Mouse (Mus musculus) limb, embryonic 12.5 days (tissue): ENCODE results near the gene Gart. TPM values are rescaled to one million over a fixed set of nuclear protein-coding genes. Genes with fewer than 3 reads are reported as not detected.

Source experiments
- ATAC-seq: fragments of 200-750 bp; cut with Nextera tagmentation; 2 replicates; pipeline ENCODE4 v1.8.0; 2017; ENCODE audit warnings: low read depth, moderate TSS enrichment; ENCODE audit not compliant: insufficient number of reproducible peaks, insufficient read depth, low FRiP score, low TSS enrichment
- H3K27ac ChIP-seq: fragments of 300-500 bp; sonication (generic); 2 replicates; pipeline ENCODE4 v1.5.1; 2016; ENCODE audit warnings: mild to moderate bottlenecking, moderate library complexity
- H3K27me3 ChIP-seq: fragments of 300-500 bp; sonication (generic); 2 replicates; pipeline ENCODE4 v1.6.1; 2016; ENCODE audit warnings: mild to moderate bottlenecking, moderate library complexity
- H3K36me3 ChIP-seq: fragments of 300-500 bp; sonication (generic); 2 replicates; pipeline ENCODE4 v1.6.1; 2016; ENCODE audit warnings: mild to moderate bottlenecking, moderate library complexity
- H3K4me1 ChIP-seq: fragments of 300-500 bp; sonication (generic); replicated peaks from 2 replicates; pipeline ENCODE4 v1.6.1; 2016
- H3K4me2 ChIP-seq: fragments of 300-500 bp; sonication (generic); 2 replicates; pipeline ENCODE4 v1.6.1; 2016; ENCODE audit warnings: mild to moderate bottlenecking, moderate library complexity
- H3K4me3 ChIP-seq: fragments of 300-500 bp; sonication (generic); replicated peaks from 2 replicates; pipeline ENCODE4 v1.5.1; 2016; ENCODE audit warnings: mild to moderate bottlenecking
- H3K9ac ChIP-seq: fragments of 300-500 bp; sonication (generic); replicated peaks from 2 replicates; pipeline ENCODE4 v1.6.1; 2016; ENCODE audit warnings: mild to moderate bottlenecking, moderate library complexity
- H3K9me3 ChIP-seq: fragments of 300-500 bp; sonication (generic); 2 replicates; pipeline ENCODE4 v1.6.1; 2016; ENCODE audit warnings: mild to moderate bottlenecking, moderate library complexity
- WGBS: fragments of 180-500 bp; shearing (Covaris S2); methylation state at CpG from one replicate; pipeline ENCODE4 v1.1.7; 2016; 5-methylcytosine and 5-hydroxymethylcytosine counted together
- polyA plus RNA-seq: library from polyadenylated mRNA; unstranded; fragments of >200 nt; fragmentation: Nextera tagmentation; extraction: Ambion mirVana; gene quantifications from 2 replicates; pipeline ENCODE4 v1.2.1, GENCODE M21; 2016

The Gart gene
- polyA plus RNA-seq, 1 experiment from 2014 or later: 126 TPM

- no peak overlapping the region for H3K4me2 ChIP-seq
- H3K4me3 ChIP-seq: no peak overlapping the region
- ATAC-seq: no peak
- H3K9ac ChIP-seq: no peak overlapping the region
- H3K27me3 ChIP-seq: no peaks in the 10 kb centered on the region
- no peak overlapping the region for H3K27ac ChIP-seq
- H3K4me1 ChIP-seq: peaks cover 8% of the 10 kb centered on the region
- WGBS: 89% methylated on average over 3 of the region's 3 CpGs
- peaks cover 39% of the 10 kb centered on the region for H3K36me3 ChIP-seq
- H3K9me3 ChIP-seq: no peaks in the 10 kb centered on the region
Measured at GRCm38 (mm10) chr16:91588703-91589102, 58.0 kb downstream of the Gart start.

GRCm38 (mm10) chr16:91587730-91588453 lies 58.9 kb downstream of the Gart start:
- no peak for ATAC-seq
- Histone ChIP-seq H3K27ac (no peak overlapping the region), H3K36me3 (peaks cover 39% of the 10 kb centered on the region), H3K4me3 (no peak overlapping the region), H3K9ac (no peak overlapping the region), H3K27me3 (no peaks in the 10 kb centered on the region), H3K4me2 (no peak overlapping the region), H3K9me3 (no peaks in the 10 kb centered on the region), H3K4me1 (peaks cover 8% of the 10 kb centered on the region)
- WGBS: 64% methylated on average over 6 of the region's 6 CpGs

GRCm38 (mm10) chr16:91586244-91586643 lies 60.5 kb downstream of the Gart start:
- no peak overlapping the region for H3K27ac ChIP-seq
- no peak overlapping the region for H3K4me3 ChIP-seq
- H3K4me1 ChIP-seq: no peaks in the 10 kb centered on the region
- no peaks in the 10 kb centered on the region for H3K9me3 ChIP-seq
- ATAC-seq: no peak
- WGBS: 89% methylated on average over 6 of the region's 6 CpGs
- no peak overlapping the region for H3K9ac ChIP-seq
- no peaks in the 10 kb centered on the region for H3K27me3 ChIP-seq
- H3K4me2 ChIP-seq: no peak overlapping the region
- H3K36me3 ChIP-seq: peaks cover 29% of the 10 kb centered on the region

GRCm38 (mm10) chr16:91585617-91586016 lies 61.1 kb downstream of the Gart start:
- H3K9me3 ChIP-seq: no peaks in the 10 kb centered on the region
- ATAC-seq: no peak
- no peak overlapping the region for H3K4me2 ChIP-seq
- H3K4me3 ChIP-seq: no peak overlapping the region
- H3K9ac ChIP-seq: no peak overlapping the region
- H3K27ac ChIP-seq: no peak overlapping the region
- 90% methylated on average over 5 of the region's 5 CpGs for WGBS
- no peaks in the 10 kb centered on the region for H3K4me1 ChIP-seq
- H3K36me3 ChIP-seq: peaks cover 31% of the 10 kb centered on the region
- H3K27me3 ChIP-seq: no peaks in the 10 kb centered on the region

- Histone ChIP-seq H3K27ac (no peak overlapping the region), H3K36me3 (peaks cover 35% of the 10 kb centered on the region), H3K4me1 (peaks cover 12% of the 10 kb centered on the region), H3K4me3 (no peak overlapping the region), H3K4me2 (no peak overlapping the region), H3K9ac (no peak overlapping the region), H3K9me3 (no peaks in the 10 kb centered on the region), H3K27me3 (no peaks in the 10 kb centered on the region)
- 70% methylated on average over 2 of the region's 2 CpGs for WGBS
- ATAC-seq: no peak
Measured at GRCm38 (mm10) chr16:91582307-91582706, 64.4 kb downstream of the Gart start.

- 55% methylated on average over 14 of the region's 14 CpGs for WGBS
- Histone ChIP-seq H3K36me3 (peaks cover 21% of the 10 kb centered on the region), H3K4me1 (peaks cover 18% of the 10 kb centered on the region), H3K9ac (no peak overlapping the region), H3K27me3 (no peaks in the 10 kb centered on the region), H3K4me3 (no peak overlapping the region), H3K27ac (peak overlapping the region; percentile 62; the same call in 1 of the 2 replicates), H3K4me2 (no peak overlapping the region), H3K9me3 (no peaks in the 10 kb centered on the region)
- ATAC-seq: no peak; the same call in 1 of the 2 replicates
Measured at GRCm38 (mm10) chr16:91578980-91579720, 67.6 kb downstream of the Gart start.

GRCm38 (mm10) chr16:91575151-91575550 lies 71.6 kb downstream of the Gart start:
- no peak overlapping the region for H3K27ac ChIP-seq
- no peak overlapping the region for H3K4me3 ChIP-seq
- WGBS: 51% methylated on average over 13 of the region's 13 CpGs
- peaks cover 18% of the 10 kb centered on the region for H3K4me1 ChIP-seq
- H3K9ac ChIP-seq: no peak overlapping the region
- ATAC-seq: no peak
- no peaks in the 10 kb centered on the region for H3K9me3 ChIP-seq
- H3K36me3 ChIP-seq: peaks cover 20% of the 10 kb centered on the region; the same call in 1 of the 2 replicates
- no peaks in the 10 kb centered on the region for H3K27me3 ChIP-seq
- no peak overlapping the region for H3K4me2 ChIP-seq

Other genes starting within 250 kb of the Gart start
- gene Il10rb, start 240.8 kb downstream of the Gart start, polyA plus RNA-seq: 8.0 and 9.6 TPM in 2 replicates
- 62.3 and 65.1 TPM in 2 replicates for gene Ifnar1, start 161.7 kb downstream of the Gart start, polyA plus RNA-seq
- 44.2 and 45.8 TPM in 2 replicates for gene Ifngr2, start 99.9 kb downstream of the Gart start, polyA plus RNA-seq
- gene Tmem50b, start 49.2 kb downstream of the Gart start, polyA plus RNA-seq: 26.1 and 28.6 TPM in 2 replicates
- 4.2 and 4.9 TPM in 2 replicates for gene Dnajc28, start 27.9 kb downstream of the Gart start, polyA plus RNA-seq
- 152 and 156 TPM in 2 replicates for gene Son, start 554 bp upstream of the Gart start, polyA plus RNA-seq
- 36.2 and 38.5 TPM in 2 replicates for gene Donson, start 41.8 kb upstream of the Gart start, polyA plus RNA-seq
- 68.2 and 70.3 TPM in 2 replicates for gene Cryzl1, start 82.0 kb upstream of the Gart start, polyA plus RNA-seq
- 38.3 and 39.8 TPM in 2 replicates for gene Itsn1, start 82.3 kb upstream of the Gart start, polyA plus RNA-seq